Mouse (Mus musculus): Measurements from ENCODE around the gene Mlec.

DNA sequence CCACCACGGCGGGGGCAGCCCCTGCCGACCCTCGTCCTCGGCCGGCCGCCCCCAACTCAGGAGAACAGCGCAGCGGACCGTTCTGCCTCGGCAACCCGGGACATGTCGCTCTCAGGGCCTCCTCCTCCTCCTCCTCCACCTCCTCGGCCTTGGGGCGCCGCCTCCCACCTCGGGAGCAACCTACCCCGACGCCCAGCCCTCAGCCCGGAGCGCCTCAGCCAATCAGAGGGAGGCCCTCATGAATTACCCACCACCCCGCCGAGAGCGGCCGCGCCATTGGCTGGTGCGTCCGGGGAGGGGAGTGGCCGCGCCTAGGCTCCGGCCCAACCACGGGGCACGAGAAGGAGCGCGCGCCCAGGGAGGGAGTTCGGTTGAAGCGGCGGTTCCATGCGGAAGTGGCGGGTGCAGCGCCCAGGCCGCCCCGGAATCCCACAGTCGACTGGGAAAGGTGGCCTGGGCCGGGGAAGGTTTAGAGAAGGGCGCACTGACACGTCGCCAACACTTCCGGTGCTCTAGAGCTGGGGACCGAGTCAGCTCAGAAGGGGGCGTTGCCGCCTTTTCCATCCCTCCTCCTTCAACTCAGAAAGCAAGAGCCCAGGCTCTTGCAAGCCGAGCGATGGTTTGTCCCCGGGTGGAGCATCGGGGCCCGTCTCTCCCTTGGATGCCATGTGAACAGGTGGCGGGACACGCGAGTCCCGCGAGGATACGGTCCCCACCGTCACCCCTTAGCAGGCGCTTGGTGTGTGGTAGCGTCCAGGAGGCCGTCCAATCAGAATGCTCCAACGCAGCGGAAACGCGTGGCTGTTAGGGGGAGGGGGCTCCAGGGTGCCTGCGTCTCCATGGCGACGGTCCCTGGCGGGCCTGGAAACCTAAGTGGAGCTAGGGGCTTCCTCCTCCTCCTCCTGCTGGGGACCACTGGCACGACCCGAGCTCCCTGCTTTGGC, at the start of gene Mlec:
- TF ChIP-seq CTCF (IDR thresholded peaks at IDR 0.05; ENCODE audit: extremely low read depth, insufficient read depth, low read length) = no peak
- peak; percentile 81 for TF ChIP-seq POLR2A (IDR thresholded peaks at IDR 0.05; ENCODE audit: extremely low read depth, insufficient read depth, low read length)
